Mouse (Mus musculus) left cerebral cortex, postnatal 14 days (tissue): ENCODE measurements around the gene Cpne5. TPM values are rescaled to one million over a fixed set of nuclear protein-coding genes. Genes with fewer than 3 reads are reported as not detected.

ENCODE experiments used
- DNase-seq, 2 experiments: peaks; one replicate each; pipeline ENCODE4 v3.0.0; 2021 to 2022; ENCODE audit warnings: low spot score in 2 of 2, mixed read lengths in 1 of 2
- intact Hi-C: fragments of 180-260 bp; cut with DNase I; formaldehyde crosslinking; loops from one replicate; pipeline ENCODE4 v1.15.1; 2025
- total RNA-seq, 2 experiments: library from RNA; stranded (reverse); gene quantifications; 2 replicates each; pipeline ENCODE4 v1.2.3; 2021

Gene Cpne5
- total RNA-seq, 2 experiments from 2014 or later, result 82.0 to 86.5 TPM

DNA sequence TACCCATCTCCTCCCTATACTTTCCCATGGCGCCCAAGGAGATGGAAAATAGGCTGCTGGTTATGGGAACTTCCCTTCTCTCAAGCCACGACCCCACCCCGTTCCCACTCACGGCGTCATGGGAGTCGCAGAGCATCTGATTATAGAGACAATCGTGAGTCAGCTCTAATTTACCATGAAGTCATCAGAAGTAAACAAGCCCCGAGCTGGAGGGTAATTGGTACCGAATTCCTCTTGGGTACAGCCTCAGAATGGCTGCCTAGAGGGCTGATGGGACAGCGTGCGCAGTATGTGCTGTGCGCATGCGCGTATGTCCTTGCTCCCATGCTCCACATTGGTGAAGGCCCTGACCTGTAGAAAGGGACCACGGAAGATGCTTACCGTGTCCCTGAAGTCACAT lies 81.6 kb downstream of the Cpne5 start:
- DNase-seq, result no peak
- intact Hi-C loops, result no loop called here

DNA sequence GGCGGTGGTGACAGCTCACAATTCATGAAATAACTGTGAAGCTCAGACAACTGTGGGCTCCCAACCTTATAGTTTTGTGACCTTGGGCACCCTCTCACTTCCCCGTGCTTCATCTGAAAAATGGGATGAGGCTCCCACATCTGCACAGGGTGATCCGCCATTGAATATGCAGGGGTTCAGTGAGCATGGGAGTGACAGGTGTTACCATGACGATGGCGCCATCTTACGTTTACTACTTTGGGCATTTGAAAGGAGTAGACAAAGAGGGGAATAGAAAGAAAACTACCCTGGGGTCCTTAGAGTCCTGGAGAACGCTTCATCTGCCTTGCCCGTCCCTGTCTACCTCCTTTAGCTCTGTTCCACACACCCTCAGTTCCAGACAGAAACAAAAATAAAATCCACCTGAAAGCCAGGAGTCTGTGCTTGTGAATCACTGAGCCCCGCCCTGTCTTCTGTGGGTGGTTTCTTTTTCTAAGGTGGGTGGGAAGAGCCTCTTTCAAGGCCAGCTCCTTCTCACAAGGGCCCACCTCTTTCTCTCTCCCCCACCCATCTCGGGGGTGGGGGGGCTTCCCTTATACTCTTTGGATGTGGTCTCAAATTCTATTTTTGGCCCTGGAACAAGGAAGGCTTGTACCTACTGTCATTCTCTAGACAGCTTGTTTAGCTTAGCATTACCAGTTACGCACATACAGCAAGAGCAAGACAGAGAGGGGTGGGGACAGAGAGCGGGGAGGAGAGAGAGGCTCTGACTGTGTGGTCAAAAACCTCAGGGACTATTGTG lies 82.4 kb downstream of the Cpne5 start:
- intact Hi-C loops, result no loop called here
- peak; percentile 61 to 71 for DNase-seq

GRCm38 (mm10) chr17:29154247-29154646 lies 83.7 kb downstream of the Cpne5 start:
- intact Hi-C loops, result no loop called here
- no peak for DNase-seq

DNA sequence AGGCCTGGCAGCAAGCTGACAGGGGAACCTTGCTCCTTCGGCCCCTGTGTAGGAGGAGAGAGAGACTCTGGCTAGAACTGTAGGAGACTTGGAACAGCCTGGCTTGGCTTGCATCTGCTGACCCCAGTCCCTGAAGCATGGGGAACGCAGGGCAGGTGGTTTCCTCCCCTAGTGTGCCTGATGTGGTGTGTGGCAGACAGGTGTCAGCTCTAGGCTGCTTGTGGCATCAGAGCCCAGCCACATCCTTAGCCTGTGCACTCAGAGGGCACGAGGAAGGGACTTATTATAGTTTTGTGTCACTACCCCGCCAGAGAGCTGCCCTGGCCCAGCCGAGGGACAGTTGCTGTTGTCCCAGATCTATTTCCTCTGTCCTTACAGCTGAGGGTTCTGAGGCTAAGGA lies 85.4 kb downstream of the Cpne5 start:
- intact Hi-C loops, result no loop called here

DNA sequence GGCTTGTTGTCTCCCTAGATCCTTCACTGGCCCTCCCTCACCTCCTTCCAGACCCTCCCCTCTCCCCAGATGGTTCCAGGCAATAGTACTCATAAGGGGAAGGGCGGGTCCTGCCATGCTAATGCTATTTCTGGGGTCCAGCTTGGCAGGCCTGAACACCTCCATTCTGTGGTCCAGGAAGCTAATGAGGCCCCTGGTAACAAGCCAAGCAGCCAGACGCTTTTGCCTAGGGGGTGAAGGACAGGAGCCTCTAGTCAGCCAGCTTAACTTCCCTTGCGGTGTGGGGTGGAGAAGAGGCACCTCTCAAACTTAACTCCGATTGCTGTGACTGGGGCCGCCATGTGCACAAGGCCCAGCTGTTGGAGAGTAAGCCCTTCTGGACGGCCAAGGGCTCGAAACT lies 88.2 kb downstream of the Cpne5 start:
- no peak for DNase-seq
- intact Hi-C loops, result no loop called here

More for the DNA sequence above, 85.4 kb downstream of the Cpne5 start:
- DNase-seq, result no peak

DNA sequence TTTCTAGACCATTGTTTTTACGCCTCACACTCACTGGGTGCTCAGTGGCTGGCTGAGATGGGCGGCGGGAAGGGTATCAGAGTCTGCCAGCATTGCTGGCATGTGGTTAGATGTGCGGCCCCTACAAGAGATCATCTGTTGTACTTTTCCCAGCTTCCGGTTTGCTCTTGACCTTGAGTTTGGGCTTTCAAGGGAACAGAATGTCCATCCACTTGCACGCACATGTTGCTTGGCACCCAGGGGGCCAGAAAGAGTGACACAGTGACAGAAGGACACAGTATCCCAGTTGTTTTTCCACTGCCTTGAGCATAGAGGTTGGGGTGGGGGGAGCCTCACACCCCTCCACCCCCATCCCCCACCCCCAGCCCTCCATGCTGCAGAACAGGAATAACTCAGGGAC lies 90.2 kb downstream of the Cpne5 start:
- DNase-seq, result no peak
- intact Hi-C loops, result no loop called here

DNA sequence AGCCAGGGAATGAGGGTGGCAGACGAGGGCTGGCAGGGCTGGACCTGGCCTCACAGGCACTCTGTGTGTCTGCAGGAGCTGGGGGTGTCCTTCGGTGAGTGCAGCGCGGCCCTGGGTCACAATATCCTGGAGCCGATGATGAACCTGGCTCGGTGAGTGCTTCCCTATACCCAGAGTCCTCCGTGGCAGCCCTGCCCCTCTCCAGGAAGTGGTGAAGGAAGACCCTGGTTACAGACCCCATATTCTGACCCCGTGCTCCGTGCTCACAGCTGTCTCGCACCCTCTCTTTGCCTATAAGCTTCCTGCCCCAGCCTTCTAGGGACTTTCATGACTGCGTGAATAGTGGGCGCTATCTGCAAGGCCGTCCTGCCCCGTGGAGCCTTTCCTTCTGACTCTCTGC lies 90.7 kb downstream of the Cpne5 start:
- intact Hi-C loops, result no loop called here
- DNase-seq, result no peak

DNA sequence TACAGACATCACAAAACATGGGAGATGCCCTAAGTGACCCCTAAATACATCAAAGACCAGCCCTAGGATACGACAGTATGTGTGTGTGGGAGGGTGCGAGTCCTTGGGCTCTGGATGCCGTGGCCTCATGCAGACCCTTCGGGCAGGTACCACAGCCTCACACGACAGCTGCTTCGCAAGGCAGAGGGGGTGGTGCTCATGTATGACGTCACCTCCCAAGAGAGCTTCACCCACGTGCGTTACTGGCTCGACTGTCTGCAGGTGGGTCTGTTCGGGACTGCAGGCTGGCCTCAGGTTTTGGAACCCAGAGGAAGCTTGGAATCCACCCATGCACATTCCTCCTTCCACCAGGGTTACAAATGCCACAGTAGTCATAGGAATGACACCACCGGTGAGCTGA lies 92.9 kb downstream of the Cpne5 start:
- intact Hi-C loops, result no loop called here
- DNase-seq, result no peak

- intact Hi-C loops, result no loop called here
- no peak for DNase-seq
Measured at GRCm38 (mm10) chr17:29143266-29143665, 94.7 kb downstream of the Cpne5 start.

DNA sequence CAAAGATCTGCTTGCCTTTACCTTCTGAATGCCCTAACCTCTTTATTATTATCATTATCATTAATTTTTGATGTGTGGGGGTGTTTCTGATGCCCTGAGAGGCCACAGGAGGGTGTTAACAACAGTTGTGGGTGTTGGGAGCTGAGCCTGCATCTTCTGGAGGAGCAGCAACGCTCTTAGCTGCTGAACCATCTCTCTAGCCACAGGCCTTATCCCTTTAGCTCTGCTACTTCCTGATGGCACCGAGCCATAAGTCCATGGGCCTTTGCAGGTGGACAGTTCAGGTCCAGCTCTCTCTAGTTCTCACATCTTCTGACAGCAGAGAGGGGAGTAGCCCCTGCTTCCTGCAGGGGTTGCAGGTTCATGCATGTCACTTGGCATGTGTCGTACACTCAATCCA lies 96.4 kb downstream of the Cpne5 start:
- intact Hi-C loops, result no loop called here
- no peak for DNase-seq

DNA sequence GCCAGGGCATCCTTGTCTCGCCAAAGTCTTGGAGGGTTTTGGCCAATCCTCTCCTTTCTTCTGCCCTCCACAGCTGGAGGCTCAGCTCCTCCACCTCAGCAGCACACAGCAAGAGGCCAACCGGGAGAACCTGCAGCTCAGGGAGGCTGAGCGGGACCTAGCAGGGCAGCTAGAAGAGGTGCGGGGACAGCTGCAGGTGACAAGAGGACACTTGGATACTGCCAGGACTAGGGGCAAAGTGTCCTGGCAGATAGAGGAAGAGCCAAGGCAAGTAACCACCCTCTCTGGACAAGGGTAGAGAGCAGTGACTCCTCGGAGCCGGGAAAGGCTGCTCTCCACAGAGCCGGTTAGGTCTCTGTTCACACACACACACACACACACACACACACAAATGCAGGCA lies 100.1 kb downstream of the Cpne5 start:
- intact Hi-C loops, result no loop called here
- no peak for DNase-seq

DNA sequence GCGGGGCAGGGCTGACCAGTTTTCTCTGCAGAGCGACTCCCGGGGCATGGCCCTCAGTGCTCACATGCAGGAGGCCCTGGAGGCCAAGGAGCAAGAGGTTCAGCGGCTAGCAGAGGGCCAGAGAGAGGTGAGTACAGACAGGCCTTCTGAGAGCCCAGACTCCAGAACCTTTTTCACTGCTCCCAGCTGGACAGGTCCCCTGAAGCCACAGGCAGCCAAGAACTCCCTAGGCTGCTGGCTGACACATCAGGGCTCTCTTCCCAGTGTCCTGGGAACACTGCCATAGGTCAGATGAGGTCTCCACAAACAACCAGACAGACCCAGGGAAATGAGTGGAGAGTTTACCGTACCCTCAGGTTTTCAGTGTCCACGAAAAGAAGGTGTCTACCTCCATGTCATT lies 101.7 kb downstream of the Cpne5 start:
- intact Hi-C loops, result no loop called here
- peak; percentile 45 to 54 for DNase-seq

DNA sequence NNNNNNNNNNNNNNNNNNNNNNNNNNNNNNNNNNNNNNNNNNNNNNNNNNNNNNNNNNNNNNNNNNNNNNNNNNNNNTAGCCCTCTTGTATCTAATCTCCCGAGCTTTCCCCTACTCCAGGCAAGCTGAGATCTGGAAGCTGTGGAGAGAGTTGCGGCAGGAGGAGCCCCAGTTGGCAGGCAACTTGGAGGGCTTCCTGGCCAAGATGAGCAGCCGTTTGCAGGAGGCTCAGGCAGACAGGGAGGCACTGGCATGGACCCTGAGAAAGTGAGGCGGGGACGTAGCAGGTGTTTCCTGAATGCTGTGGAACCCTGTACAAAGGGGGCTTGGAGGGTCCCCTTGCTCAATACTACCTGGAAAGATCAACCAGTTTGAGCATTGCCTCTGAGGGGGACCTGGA lies 102.9 kb downstream of the Cpne5 start:
- intact Hi-C loops, result no loop called here
- no peak for DNase-seq

- intact Hi-C loops, result no loop called here
- DNase-seq, result no peak
Measured at GRCm38 (mm10) chr17:29129341-29129740, 108.6 kb downstream of the Cpne5 start.

DNA sequence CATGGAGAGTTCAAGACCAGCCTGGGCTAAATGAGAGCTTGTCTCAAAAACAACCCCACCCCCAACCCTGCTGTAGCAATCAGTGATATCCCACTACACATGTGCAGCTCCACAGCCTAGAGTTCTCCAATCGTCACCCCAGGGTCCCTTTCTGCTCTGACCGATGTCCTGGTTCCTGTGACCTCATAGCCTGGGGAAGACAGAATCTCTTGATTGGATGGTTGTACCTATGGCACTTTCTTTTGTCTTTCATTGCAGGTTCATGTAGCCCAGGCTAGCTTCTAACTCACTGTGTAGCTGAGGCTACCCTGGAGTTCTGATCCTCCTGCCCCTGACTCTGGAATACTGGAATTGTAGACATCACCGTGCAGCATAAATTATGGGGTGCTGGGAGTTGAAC lies 111.4 kb downstream of the Cpne5 start:
- no peak for DNase-seq
- intact Hi-C loops, result no loop called here

- DNase-seq, result no peak
- intact Hi-C loops, result no loop called here
Measured at GRCm38 (mm10) chr17:29123578-29124174, 114.3 kb downstream of the Cpne5 start.

- no peak for DNase-seq
- intact Hi-C loops, result no loop called here
Measured at GRCm38 (mm10) chr17:29122817-29123216, 115.2 kb downstream of the Cpne5 start.

GRCm38 (mm10) chr17:29120666-29121065 lies 117.3 kb downstream of the Cpne5 start:
- intact Hi-C loops, result no loop called here
- DNase-seq, result no peak

DNA sequence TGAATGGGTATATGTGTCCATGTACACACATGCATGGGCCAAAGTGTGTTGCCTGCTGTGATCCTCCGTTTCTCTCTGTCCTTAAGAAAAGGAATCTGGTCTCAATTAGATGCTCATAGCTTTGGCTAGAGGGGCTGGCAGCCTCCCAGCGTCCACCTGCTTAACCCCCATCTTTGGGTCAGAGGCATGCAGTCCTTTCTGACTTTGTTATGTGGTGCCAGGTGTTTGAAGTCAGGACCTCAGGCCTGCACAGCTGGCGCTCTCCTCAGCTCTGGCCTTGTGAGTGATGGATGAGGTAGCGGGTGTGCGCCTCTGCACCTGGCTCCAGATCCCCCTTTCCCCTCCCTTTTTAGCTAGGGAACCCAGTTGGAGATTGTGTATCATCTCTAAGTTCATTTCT lies 119.9 kb downstream of the Cpne5 start:
- intact Hi-C loops, result no loop called here
- DNase-seq, result peak in 1 of 2 experiments; percentile 1

DNA sequence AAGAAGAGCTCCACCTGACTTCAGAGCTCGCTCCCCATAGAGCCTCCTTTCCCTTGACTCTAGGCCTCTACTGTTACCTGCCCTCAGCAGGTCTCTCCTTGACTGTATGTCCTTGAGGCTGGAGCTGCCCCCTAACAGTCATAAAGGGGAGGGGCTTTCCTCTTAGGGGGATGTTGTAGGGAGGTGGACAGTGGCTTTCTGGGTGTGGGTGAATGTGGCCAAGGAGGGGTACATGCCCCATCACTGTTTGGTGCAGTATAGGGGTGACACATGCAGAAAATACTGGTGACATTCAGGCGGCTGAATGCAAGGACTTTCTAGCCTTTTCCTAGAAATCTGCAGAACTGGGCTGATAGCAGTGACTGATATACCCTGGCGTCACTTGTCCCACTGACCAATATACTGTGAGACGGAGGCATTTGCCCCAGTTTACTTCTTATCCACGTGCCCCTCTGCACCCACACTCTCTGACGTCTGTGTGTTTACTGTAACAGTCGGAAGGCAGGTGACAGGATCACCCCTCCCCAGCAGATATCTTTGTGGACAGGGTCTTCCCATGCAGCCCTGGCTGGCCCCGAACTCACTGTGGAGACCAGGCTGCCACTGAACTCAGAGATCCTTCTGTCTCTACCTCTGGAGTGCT lies 120.8 kb downstream of the Cpne5 start:
- intact Hi-C loops, result no loop called here
- DNase-seq, result peak in 1 of 2 experiments; percentile 1

DNA sequence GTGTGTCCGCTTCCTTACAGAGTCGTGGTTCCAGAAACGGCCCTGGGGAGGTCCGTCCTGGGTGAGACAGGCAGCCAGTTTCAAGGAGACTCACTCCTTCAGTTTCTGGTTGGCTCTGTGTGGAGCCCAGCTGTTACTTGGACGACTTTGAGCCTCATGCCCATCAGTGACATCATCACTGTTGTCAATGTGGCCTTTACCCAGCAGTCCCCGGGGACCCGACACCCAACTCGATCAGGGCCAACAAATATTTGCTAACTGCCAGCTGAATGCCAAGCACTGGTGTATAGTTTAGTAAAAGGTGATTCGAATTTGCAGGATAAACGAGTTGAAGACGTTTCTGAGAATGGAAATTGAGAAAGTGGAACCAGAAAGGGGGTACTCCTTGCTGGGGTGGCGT lies 121.9 kb downstream of the Cpne5 start:
- intact Hi-C loops, result no loop called here
- no peak for DNase-seq
